Mouse (Mus musculus): Measurements from ENCODE around the gene Rxfp2. TPM values are rescaled to one million over a fixed set of nuclear protein-coding genes. Genes with fewer than 3 reads are reported as not detected.
A peak's percentile ranks its signal among the peaks of the same experiment; 100 is the strongest.

Gene Rxfp2
- polyA plus RNA-seq, 1 experiment from 2014 or later, result 4.3 TPM

- H3K9me3 ChIP-seq (replicated peaks), result no peaks in the 10 kb centered on the region; the same call in 1 of the 2 replicates
- H3K9ac ChIP-seq, result no peak overlapping the region
- no peak for ATAC-seq (replicated peaks; ENCODE audit: low FRiP score)
- 63% methylated on average over 4 of the region's 4 CpGs for WGBS
- H3K4me2 ChIP-seq, result no peak overlapping the region
- H3K27me3 ChIP-seq, result peaks cover 7% of the 10 kb centered on the region; the same call in 1 of the 2 replicates
- H3K36me3 ChIP-seq, result no peaks in the 10 kb centered on the region
- H3K4me3 ChIP-seq (replicated peaks), result no peak overlapping the region
- no peak overlapping the region for H3K27ac ChIP-seq
- peaks cover 15% of the 10 kb centered on the region for H3K4me1 ChIP-seq
These were observed 3.3 kb downstream of the Rxfp2 start for GRCm38 (mm10) chr5:150021805-150022204.

- H3K27me3 ChIP-seq, result peaks cover 7% of the 10 kb centered on the region; the same call in 1 of the 2 replicates
- no peak for ATAC-seq (replicated peaks; ENCODE audit: low FRiP score)
- H3K36me3 ChIP-seq, result no peaks in the 10 kb centered on the region
- H3K9me3 ChIP-seq (replicated peaks), result no peaks in the 10 kb centered on the region; the same call in 1 of the 2 replicates
- no peak overlapping the region for H3K4me3 ChIP-seq (replicated peaks)
- H3K4me1 ChIP-seq, result peaks cover 11% of the 10 kb centered on the region
- WGBS, result 82% methylated on average over 18 of the region's 18 CpGs
- no peak overlapping the region for H3K27ac ChIP-seq
- no peak overlapping the region for H3K9ac ChIP-seq
- H3K4me2 ChIP-seq, result no peak overlapping the region
These were observed 4.1 kb downstream of the Rxfp2 start for GRCm38 (mm10) chr5:150022556-150022955.

DNA sequence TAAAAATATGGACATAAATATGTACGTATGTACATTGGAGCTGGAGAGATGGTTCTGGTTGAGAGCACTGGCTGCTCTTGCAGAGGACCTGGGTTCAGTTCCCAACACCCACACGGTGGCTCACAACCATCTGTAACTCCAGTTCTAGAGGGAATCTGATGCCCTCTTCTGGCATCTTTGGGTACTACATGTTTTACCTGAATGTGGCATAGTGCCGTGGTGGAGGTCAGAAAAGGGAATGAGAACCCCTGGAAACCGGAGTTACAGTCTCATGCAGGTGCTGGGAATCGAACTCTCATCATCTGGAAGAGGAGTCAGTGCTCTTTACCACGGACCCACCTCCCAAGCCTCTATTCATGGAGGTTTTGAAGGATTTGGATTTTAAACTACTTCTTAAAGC, 5.0 kb downstream of the Rxfp2 start:
- H3K27ac ChIP-seq, result no peak overlapping the region
- H3K4me3 ChIP-seq (replicated peaks), result no peak overlapping the region
- no peak for ATAC-seq (replicated peaks; ENCODE audit: low FRiP score)
- no peaks in the 10 kb centered on the region for H3K36me3 ChIP-seq
- H3K4me2 ChIP-seq, result no peak overlapping the region
- H3K4me1 ChIP-seq, result peaks cover 18% of the 10 kb centered on the region
- H3K9ac ChIP-seq, result no peak overlapping the region
- WGBS, result 94% methylated on average over 6 of the region's 6 CpGs
- peaks cover 7% of the 10 kb centered on the region; the same call in 1 of the 2 replicates for H3K27me3 ChIP-seq
- H3K9me3 ChIP-seq (replicated peaks), result no peaks in the 10 kb centered on the region; the same call in 1 of the 2 replicates

- no peak overlapping the region for H3K4me3 ChIP-seq (replicated peaks)
- no peak overlapping the region for H3K4me2 ChIP-seq
- no peak overlapping the region for H3K27ac ChIP-seq
- H3K9ac ChIP-seq, result no peak overlapping the region
- H3K36me3 ChIP-seq, result no peaks in the 10 kb centered on the region
- peaks cover 18% of the 10 kb centered on the region for H3K4me1 ChIP-seq
- no peak for ATAC-seq (replicated peaks; ENCODE audit: low FRiP score)
- 77% methylated on average over 2 of the region's 2 CpGs for WGBS
- H3K27me3 ChIP-seq, result peaks cover 5% of the 10 kb centered on the region; the same call in 1 of the 2 replicates
- no peaks in the 10 kb centered on the region; the same call in 1 of the 2 replicates for H3K9me3 ChIP-seq (replicated peaks)
These were observed 5.7 kb downstream of the Rxfp2 start for GRCm38 (mm10) chr5:150024188-150024587.

- H3K27me3 ChIP-seq, result peaks cover 5% of the 10 kb centered on the region; the same call in 1 of the 2 replicates
- H3K27ac ChIP-seq, result no peak overlapping the region
- no peak overlapping the region for H3K9ac ChIP-seq
- 93% methylated on average over 14 of the region's 14 CpGs for WGBS
- H3K9me3 ChIP-seq (replicated peaks), result no peaks in the 10 kb centered on the region; the same call in 1 of the 2 replicates
- no peak overlapping the region for H3K4me2 ChIP-seq
- H3K4me3 ChIP-seq (replicated peaks), result no peak overlapping the region
- peaks cover 16% of the 10 kb centered on the region for H3K4me1 ChIP-seq
- no peak for ATAC-seq (replicated peaks; ENCODE audit: low FRiP score)
- H3K36me3 ChIP-seq, result no peaks in the 10 kb centered on the region
These were observed 6.4 kb downstream of the Rxfp2 start for GRCm38 (mm10) chr5:150024901-150025300.

DNA sequence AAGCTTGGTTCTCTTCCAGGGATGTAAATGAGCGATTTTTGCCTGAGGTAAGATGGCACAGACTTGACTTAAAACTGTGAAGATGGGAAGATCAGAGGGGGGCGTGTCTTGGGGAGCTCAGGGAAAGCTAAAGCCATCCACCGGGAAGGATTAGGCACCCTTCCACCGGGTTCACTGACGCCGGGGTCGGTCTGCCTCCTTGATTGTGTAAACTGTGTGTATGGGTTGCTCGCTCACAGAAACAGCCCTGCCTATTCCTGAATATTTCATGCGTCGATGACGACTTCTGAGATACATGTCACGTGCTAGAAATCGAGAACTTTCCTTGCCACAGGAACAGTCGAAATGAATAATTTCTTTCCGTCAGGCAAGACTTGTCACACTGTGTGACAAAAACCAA, 6.9 kb downstream of the Rxfp2 start:
- Histone ChIP-seq H3K27me3 (peaks cover 5% of the 10 kb centered on the region; the same call in 1 of the 2 replicates), H3K4me2 (no peak overlapping the region), H3K36me3 (no peaks in the 10 kb centered on the region), H3K9ac (no peak overlapping the region), H3K9me3 (replicated peaks) (no peaks in the 10 kb centered on the region; the same call in 1 of the 2 replicates), H3K27ac (no peak overlapping the region), H3K4me1 (peaks cover 14% of the 10 kb centered on the region), H3K4me3 (replicated peaks) (no peak overlapping the region)
- no peak for ATAC-seq (replicated peaks; ENCODE audit: low FRiP score)
- WGBS, result 90% methylated on average over 15 of the region's 15 CpGs

DNA sequence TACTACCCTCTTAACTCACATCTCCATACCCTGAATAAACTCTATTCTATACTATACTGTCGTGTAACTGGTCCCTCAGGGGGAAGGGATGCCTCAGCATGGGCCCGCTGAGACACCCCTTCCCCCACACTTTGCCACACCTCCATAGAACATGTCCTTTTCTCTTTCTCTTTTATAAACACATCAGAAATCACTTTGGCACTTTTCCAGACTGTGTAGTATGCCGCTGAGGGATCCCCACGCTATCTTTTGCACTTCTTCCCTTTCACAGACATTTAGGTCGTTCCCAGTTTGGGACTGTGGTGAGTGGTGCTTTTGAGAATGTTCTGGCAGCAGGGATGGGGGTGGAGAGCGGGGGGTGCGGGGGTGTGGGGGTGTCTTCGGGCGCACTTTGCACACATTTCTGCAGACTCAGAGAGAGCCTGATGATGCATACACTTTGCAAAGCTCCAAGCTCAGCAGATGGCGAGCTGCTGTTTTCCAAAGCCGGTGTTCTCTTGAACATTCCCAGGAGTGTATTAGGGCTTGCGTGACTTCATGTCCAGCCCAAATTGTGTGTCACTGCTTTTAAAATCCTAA, 8.1 kb downstream of the Rxfp2 start:
- H3K4me2 ChIP-seq, result no peak overlapping the region
- 80% methylated on average over 12 of the region's 12 CpGs for WGBS
- no peak for ATAC-seq (replicated peaks; ENCODE audit: low FRiP score)
- H3K4me3 ChIP-seq (replicated peaks), result no peak overlapping the region
- no peak overlapping the region for H3K27ac ChIP-seq
- no peaks in the 10 kb centered on the region for H3K36me3 ChIP-seq
- peaks cover 3% of the 10 kb centered on the region; the same call in 1 of the 2 replicates for H3K27me3 ChIP-seq
- H3K9me3 ChIP-seq (replicated peaks), result no peaks in the 10 kb centered on the region; the same call in 1 of the 2 replicates
- H3K9ac ChIP-seq, result no peak overlapping the region
- H3K4me1 ChIP-seq, result peaks cover 19% of the 10 kb centered on the region

- H3K9ac ChIP-seq, result no peak overlapping the region
- peak overlapping the region; percentile 75 for H3K27ac ChIP-seq
- H3K4me2 ChIP-seq, result peak overlapping the region; percentile 31; the same call in 1 of the 2 replicates
- H3K4me3 ChIP-seq (replicated peaks), result no peak overlapping the region
- H3K9me3 ChIP-seq (replicated peaks), result no peaks in the 10 kb centered on the region
- H3K36me3 ChIP-seq, result no peaks in the 10 kb centered on the region
- ATAC-seq (replicated peaks; ENCODE audit: low FRiP score), result peak; percentile 92
- no peaks in the 10 kb centered on the region for H3K27me3 ChIP-seq
- H3K4me1 ChIP-seq, result peaks cover 38% of the 10 kb centered on the region
- 9% methylated on average over 6 of the region's 6 CpGs for WGBS
These were observed 12.7 kb downstream of the Rxfp2 start for GRCm38 (mm10) chr5:150031201-150031600.

DNA sequence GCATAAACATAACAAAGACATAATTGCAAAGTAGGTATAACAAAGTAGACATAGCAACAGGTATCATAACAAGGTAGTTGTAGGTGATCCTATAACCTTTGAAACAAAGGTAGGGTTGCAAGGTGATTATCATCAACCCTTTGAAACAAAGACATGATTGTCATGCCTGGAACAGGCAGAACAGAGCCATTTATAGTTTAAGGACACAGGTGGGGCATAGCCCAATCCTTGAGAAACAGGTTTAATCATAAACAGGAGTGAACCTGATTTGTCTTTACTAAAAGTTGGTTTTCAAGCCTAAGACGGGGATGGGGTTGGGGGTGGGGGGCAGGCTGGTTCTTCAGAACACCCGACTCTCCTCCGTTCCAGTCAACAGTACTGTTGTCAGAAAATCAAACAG, 13.2 kb downstream of the Rxfp2 start:
- WGBS, result 37% methylated on average over 3 of the region's 3 CpGs
- ATAC-seq (replicated peaks; ENCODE audit: low FRiP score), result peak; percentile 33

DNA sequence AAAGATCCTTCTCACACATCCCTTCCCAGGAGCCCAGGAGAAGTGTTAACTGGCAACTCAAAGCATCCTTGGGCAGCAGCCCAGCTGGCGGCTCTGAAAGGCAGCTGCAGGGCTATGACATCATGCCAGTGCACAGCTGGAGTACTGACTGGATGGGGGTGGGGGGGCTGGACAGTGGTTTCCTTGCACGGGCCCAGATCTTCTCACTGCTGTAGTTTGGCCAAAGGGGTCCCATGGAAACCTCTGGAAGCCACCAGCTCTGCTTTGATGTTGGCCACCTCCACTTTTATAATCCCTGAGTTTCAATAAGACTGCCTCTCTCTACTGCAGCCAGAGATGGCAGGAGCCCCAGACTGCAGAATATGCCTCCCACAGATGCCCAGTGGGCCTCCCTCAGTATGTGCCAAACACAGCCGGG, 13.6 kb downstream of the Rxfp2 start:
- H3K36me3 ChIP-seq, result no peaks in the 10 kb centered on the region
- peak overlapping the region; percentile 75 for H3K27ac ChIP-seq
- H3K4me2 ChIP-seq, result peak overlapping the region; percentile 31
- no peak overlapping the region for H3K4me3 ChIP-seq (replicated peaks)
- ATAC-seq (replicated peaks; ENCODE audit: low FRiP score), result peak; percentile 30; the same call in 1 of the 2 replicates
- H3K9ac ChIP-seq, result no peak overlapping the region
- WGBS, result 23% methylated on average over 3 of the region's 3 CpGs
- peaks cover 38% of the 10 kb centered on the region for H3K4me1 ChIP-seq
- no peaks in the 10 kb centered on the region for H3K9me3 ChIP-seq (replicated peaks)
- no peaks in the 10 kb centered on the region for H3K27me3 ChIP-seq

More for the DNA sequence above, 13.2 kb downstream of the Rxfp2 start:
- Histone ChIP-seq H3K27ac (peak overlapping the region; percentile 75), H3K27me3 (no peaks in the 10 kb centered on the region), H3K36me3 (no peaks in the 10 kb centered on the region), H3K4me3 (replicated peaks) (no peak overlapping the region), H3K4me2 (peak overlapping the region; percentile 31), H3K9me3 (replicated peaks) (no peaks in the 10 kb centered on the region), H3K4me1 (peaks cover 38% of the 10 kb centered on the region), H3K9ac (no peak overlapping the region)

GRCm38 (mm10) chr5:150036286-150036685, 17.8 kb downstream of the Rxfp2 start:
- Histone ChIP-seq H3K27me3 (no peaks in the 10 kb centered on the region), H3K4me3 (replicated peaks) (no peak overlapping the region), H3K9ac (no peak overlapping the region), H3K4me1 (peaks cover 22% of the 10 kb centered on the region), H3K27ac (no peak overlapping the region), H3K36me3 (no peaks in the 10 kb centered on the region), H3K9me3 (replicated peaks) (no peaks in the 10 kb centered on the region), H3K4me2 (no peak overlapping the region)
- 81% methylated on average over 8 of the region's 8 CpGs for WGBS
- ATAC-seq (replicated peaks; ENCODE audit: low FRiP score), result no peak

- Histone ChIP-seq H3K4me1 (peaks cover 16% of the 10 kb centered on the region), H3K4me2 (no peak overlapping the region), H3K9me3 (replicated peaks) (no peaks in the 10 kb centered on the region), H3K36me3 (no peaks in the 10 kb centered on the region), H3K9ac (no peak overlapping the region), H3K27ac (no peak overlapping the region), H3K27me3 (no peaks in the 10 kb centered on the region), H3K4me3 (replicated peaks) (no peak overlapping the region)
- no peak for ATAC-seq (replicated peaks; ENCODE audit: low FRiP score)
- 68% methylated on average over 4 of the region's 4 CpGs for WGBS
These were observed 18.4 kb downstream of the Rxfp2 start for GRCm38 (mm10) chr5:150036918-150037317.

All from kidney, embryonic 15.5 days (tissue).